Mouse (Mus musculus): ENCODE results near the gene Timm10. TPM values are rescaled to one million over a fixed set of nuclear protein-coding genes. Genes with fewer than 3 reads are reported as not detected.

Gene Timm10
- 78.9 and 86.0 TPM in 2 replicates for polyA plus RNA-seq (2015; fragmentation: Nextera tagmentation; extraction: Ambion mirVana)

DNA sequence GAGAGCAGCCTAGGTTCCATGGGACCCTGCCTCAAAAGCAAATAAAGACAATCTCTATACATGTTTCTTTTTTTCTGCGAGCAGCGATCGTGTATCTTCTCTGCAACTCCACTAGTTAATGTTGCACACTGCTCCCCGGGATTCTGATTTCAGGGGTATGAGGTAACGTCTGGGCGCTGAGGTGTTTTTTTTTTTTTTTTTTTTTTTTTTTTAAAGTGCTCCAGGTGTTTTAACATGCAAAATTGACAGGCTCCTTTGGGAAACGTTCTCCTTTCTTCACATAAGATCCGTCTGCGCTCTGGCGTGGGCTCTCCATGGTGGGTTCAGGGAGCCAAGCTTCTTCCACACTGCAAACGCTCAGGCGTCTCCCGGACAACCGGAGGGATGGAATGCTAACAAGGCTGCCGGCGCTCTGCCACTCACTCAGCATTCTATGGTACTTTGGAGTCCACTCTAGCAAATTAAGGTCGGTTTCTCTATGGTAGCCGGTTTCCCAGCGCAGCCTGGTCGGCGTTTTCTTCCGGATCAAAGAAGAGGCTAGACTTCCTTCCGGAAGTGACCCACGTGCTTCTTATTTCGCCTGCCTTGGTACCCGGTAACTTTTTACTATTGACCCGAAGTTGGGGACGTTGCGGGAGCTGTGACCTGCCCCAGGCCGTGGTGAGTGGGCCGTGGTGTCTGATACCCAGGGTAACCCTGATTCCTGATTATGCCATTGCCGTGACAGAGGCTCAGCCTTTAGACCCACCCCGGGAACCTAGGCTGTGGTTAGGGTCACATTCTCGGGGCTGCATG, at the start of gene Timm10:
Gene Timm10, plus strand, starts transcription at position 510 of the 795 bp plus-strand sequence.
- Histone ChIP-seq H3K27ac (replicated peaks) (peak within 1 kb of the TSS; percentile 66), H3K4me3 (replicated peaks) (peak within 1 kb of the TSS; percentile 97), H3K4me1 (peaks cover 14% of the 10 kb centered on the region), H3K9ac (replicated peaks) (peak within 1 kb of the TSS; percentile 62), H3K9me3 (replicated peaks) (no peaks in the 10 kb centered on the region), H3K36me3 (0 out of 2 replicates have a peak, but pooled peaks cover 7% of the 10 kb centered on the region), H3K4me2 (peak within 1 kb of the TSS; percentile 99), H3K27me3 (replicated peaks) (0 out of 2 replicates have a peak, but pooled peaks cover 1% of the 10 kb centered on the region)
- WGBS: under 1% methylated on average over 34 of the region's 34 CpGs
- ATAC-seq (ENCODE audit: low FRiP score): peak; percentile 93

DNA sequence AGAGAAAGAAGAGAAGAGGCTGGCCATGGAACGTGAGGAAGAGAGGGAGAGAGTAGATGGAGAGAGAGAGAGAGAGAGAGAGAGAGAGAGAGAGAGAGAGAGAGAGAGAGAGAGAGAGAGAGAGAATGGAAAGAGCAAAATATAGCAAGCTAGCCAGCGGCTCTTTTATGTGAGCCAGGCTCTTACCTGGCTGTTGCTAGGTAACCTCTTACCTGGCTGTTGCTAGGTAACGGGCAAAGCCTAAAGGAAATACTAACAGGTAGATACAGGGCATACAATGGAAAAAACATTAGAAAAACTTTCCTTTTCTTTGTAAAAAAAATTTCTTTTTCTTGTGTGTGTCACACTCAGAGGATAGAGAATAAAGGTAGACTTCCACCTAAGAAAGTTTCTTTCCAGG, 49.1 kb upstream of the Timm10 start:
- H3K4me3 ChIP-seq (replicated peaks): no peak overlapping the region
- no peaks in the 10 kb centered on the region for H3K27me3 ChIP-seq (replicated peaks)
- H3K36me3 ChIP-seq: no peaks in the 10 kb centered on the region
- WGBS: 63% methylated on average over 3 of the region's 3 CpGs
- no peaks in the 10 kb centered on the region for H3K9me3 ChIP-seq (replicated peaks)
- H3K9ac ChIP-seq (replicated peaks): no peak overlapping the region
- 0 out of 2 replicates have a peak, but pooled peaks have one; percentile 54 for ATAC-seq (ENCODE audit: low FRiP score)
- H3K4me1 ChIP-seq: peaks cover 10% of the 10 kb centered on the region
- no peak overlapping the region for H3K4me2 ChIP-seq
- H3K27ac ChIP-seq (replicated peaks): no peak overlapping the region

DNA sequence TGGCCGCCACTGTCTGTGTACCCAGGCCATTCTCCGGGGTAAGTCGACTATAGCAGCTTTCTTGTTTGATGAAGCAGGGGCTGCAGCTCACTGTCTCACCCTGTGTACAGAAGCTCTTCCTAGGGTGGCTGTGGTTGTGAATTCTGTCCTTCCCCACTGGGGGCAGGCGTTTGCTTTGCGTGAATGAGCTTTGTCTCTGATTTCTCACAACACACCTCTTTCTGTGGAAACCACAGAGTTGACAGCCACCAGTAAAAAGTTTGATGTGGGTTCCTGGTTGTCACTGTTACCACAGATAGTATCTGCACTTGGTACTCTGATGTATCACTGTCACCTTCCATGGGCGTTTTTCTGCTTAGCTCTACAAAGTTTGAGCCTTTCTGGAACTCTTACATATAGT, 47.6 kb upstream of the Timm10 start:
- ATAC-seq (ENCODE audit: low FRiP score): no peak
- H3K27ac ChIP-seq (replicated peaks): no peak overlapping the region
- H3K9me3 ChIP-seq (replicated peaks): no peaks in the 10 kb centered on the region

DNA sequence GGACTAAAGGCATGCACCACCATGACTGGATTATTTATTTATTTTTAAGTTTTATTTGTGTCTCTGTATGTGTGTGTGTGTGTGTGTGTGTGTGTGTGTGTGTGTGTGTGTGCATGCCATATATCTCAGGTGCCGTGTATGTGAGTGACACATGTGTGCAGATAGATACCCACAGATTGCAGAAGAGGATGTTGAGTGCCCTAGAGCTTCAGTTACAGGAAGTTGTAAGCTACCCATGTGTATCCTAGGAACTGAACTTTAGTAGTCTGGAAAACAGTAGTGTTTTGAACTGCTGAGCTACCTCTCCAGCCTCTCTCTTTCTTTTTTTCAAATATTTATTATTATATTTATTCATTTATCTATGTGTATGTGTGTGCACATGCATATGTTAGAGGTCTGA, 43.5 kb upstream of the Timm10 start:
- 81% methylated on average over 1 of the region's 1 CpGs for WGBS
- H3K9me3 ChIP-seq (replicated peaks): no peaks in the 10 kb centered on the region
- H3K36me3 ChIP-seq: no peaks in the 10 kb centered on the region
- H3K9ac ChIP-seq (replicated peaks): no peak overlapping the region
- H3K4me2 ChIP-seq: no peak overlapping the region
- H3K4me3 ChIP-seq (replicated peaks): no peak overlapping the region
- H3K4me1 ChIP-seq: no peaks in the 10 kb centered on the region
- H3K27me3 ChIP-seq (replicated peaks): no peaks in the 10 kb centered on the region
- ATAC-seq (ENCODE audit: low FRiP score): no peak
- H3K27ac ChIP-seq (replicated peaks): no peak overlapping the region

More for the DNA sequence above, 47.6 kb upstream of the Timm10 start:
- Histone ChIP-seq H3K4me1 (peaks cover 7% of the 10 kb centered on the region), H3K27me3 (replicated peaks) (no peaks in the 10 kb centered on the region), H3K9ac (replicated peaks) (no peak overlapping the region), H3K4me3 (replicated peaks) (no peak overlapping the region), H3K4me2 (no peak overlapping the region), H3K36me3 (no peaks in the 10 kb centered on the region)
- 66% methylated on average over 6 of the region's 6 CpGs for WGBS

GRCm38 (mm10) chr2:84783840-84784566, 42.8 kb upstream of the Timm10 start:
- 90% methylated on average over 3 of the region's 3 CpGs for WGBS
- no peak overlapping the region for H3K9ac ChIP-seq (replicated peaks)
- no peaks in the 10 kb centered on the region for H3K36me3 ChIP-seq
- H3K4me2 ChIP-seq: no peak overlapping the region
- H3K27me3 ChIP-seq (replicated peaks): no peaks in the 10 kb centered on the region
- no peak overlapping the region for H3K4me3 ChIP-seq (replicated peaks)
- H3K9me3 ChIP-seq (replicated peaks): no peaks in the 10 kb centered on the region
- no peaks in the 10 kb centered on the region for H3K4me1 ChIP-seq
- H3K27ac ChIP-seq (replicated peaks): no peak overlapping the region
- no peak for ATAC-seq (ENCODE audit: low FRiP score)

GRCm38 (mm10) chr2:84788316-84788715, 38.5 kb upstream of the Timm10 start:
- Histone ChIP-seq H3K9ac (replicated peaks) (no peak overlapping the region), H3K9me3 (replicated peaks) (no peaks in the 10 kb centered on the region), H3K27ac (replicated peaks) (no peak overlapping the region), H3K27me3 (replicated peaks) (no peaks in the 10 kb centered on the region), H3K36me3 (no peaks in the 10 kb centered on the region), H3K4me2 (no peak overlapping the region), H3K4me3 (replicated peaks) (no peak overlapping the region), H3K4me1 (no peaks in the 10 kb centered on the region)
- ATAC-seq (ENCODE audit: low FRiP score): no peak
- WGBS: 85% methylated on average over 3 of the region's 3 CpGs

- H3K4me3 ChIP-seq (replicated peaks): no peak overlapping the region
- ATAC-seq (ENCODE audit: low FRiP score): no peak
- H3K4me1 ChIP-seq: no peaks in the 10 kb centered on the region
- no peaks in the 10 kb centered on the region for H3K27me3 ChIP-seq (replicated peaks)
- no peak overlapping the region for H3K27ac ChIP-seq (replicated peaks)
- no peak overlapping the region for H3K9ac ChIP-seq (replicated peaks)
- WGBS: 50% methylated on average over 9 of the region's 9 CpGs
- H3K4me2 ChIP-seq: no peak overlapping the region
- H3K36me3 ChIP-seq: no peaks in the 10 kb centered on the region
- H3K9me3 ChIP-seq (replicated peaks): no peaks in the 10 kb centered on the region
Measured at GRCm38 (mm10) chr2:84790418-84790817, 36.4 kb upstream of the Timm10 start.

DNA sequence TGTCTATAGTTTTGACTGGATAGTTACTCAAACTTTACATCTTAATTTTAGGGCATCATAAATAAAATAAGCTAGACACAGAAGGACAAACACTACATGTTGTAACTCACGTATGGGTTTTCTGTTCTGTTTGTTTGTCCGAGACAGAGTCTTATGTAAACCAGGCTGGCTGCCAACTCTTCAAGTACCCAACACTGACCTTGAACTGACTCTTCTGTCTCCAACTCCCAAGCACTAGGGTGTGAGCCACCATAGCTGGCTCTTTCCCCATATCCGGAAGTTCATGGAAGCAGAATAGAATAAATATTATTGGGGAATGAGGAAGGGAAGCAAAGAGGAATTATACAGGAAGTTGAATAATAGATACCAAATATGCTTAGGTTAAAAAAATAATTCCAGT, 34.3 kb upstream of the Timm10 start:
- H3K4me1 ChIP-seq: no peaks in the 10 kb centered on the region
- no peak overlapping the region for H3K4me3 ChIP-seq (replicated peaks)
- 84% methylated on average over 3 of the region's 3 CpGs for WGBS
- H3K27me3 ChIP-seq (replicated peaks): no peaks in the 10 kb centered on the region
- H3K27ac ChIP-seq (replicated peaks): no peak overlapping the region
- no peaks in the 10 kb centered on the region for H3K9me3 ChIP-seq (replicated peaks)
- no peak overlapping the region for H3K9ac ChIP-seq (replicated peaks)
- no peaks in the 10 kb centered on the region for H3K36me3 ChIP-seq
- ATAC-seq (ENCODE audit: low FRiP score): no peak
- H3K4me2 ChIP-seq: no peak overlapping the region

GRCm38 (mm10) chr2:84793154-84793553, 33.6 kb upstream of the Timm10 start:
- no peaks in the 10 kb centered on the region for H3K9me3 ChIP-seq (replicated peaks)
- H3K4me3 ChIP-seq (replicated peaks): no peak overlapping the region
- no peaks in the 10 kb centered on the region for H3K27me3 ChIP-seq (replicated peaks)
- WGBS: 88% methylated on average over 3 of the region's 3 CpGs
- H3K9ac ChIP-seq (replicated peaks): no peak overlapping the region
- no peaks in the 10 kb centered on the region for H3K36me3 ChIP-seq
- ATAC-seq (ENCODE audit: low FRiP score): no peak
- H3K4me1 ChIP-seq: peaks cover 6% of the 10 kb centered on the region
- H3K4me2 ChIP-seq: no peak overlapping the region
- no peak overlapping the region for H3K27ac ChIP-seq (replicated peaks)

- no peaks in the 10 kb centered on the region for H3K36me3 ChIP-seq
- no peak for ATAC-seq (ENCODE audit: low FRiP score)
- H3K4me3 ChIP-seq (replicated peaks): no peak overlapping the region
- no peak overlapping the region for H3K9ac ChIP-seq (replicated peaks)
- H3K4me1 ChIP-seq: peaks cover 10% of the 10 kb centered on the region
- no peaks in the 10 kb centered on the region for H3K9me3 ChIP-seq (replicated peaks)
- H3K27me3 ChIP-seq (replicated peaks): no peaks in the 10 kb centered on the region
- no peak overlapping the region for H3K27ac ChIP-seq (replicated peaks)
- WGBS: 88% methylated on average over 3 of the region's 3 CpGs
- H3K4me2 ChIP-seq: no peak overlapping the region
Measured at GRCm38 (mm10) chr2:84793871-84794270, 32.9 kb upstream of the Timm10 start.

- Histone ChIP-seq H3K9ac (replicated peaks) (peak overlapping the region; percentile 64), H3K27ac (replicated peaks) (peak overlapping the region; percentile 66), H3K4me3 (replicated peaks) (peak overlapping the region; percentile 57), H3K36me3 (no peaks in the 10 kb centered on the region), H3K4me1 (peaks cover 15% of the 10 kb centered on the region), H3K9me3 (replicated peaks) (no peaks in the 10 kb centered on the region), H3K27me3 (replicated peaks) (no peaks in the 10 kb centered on the region), H3K4me2 (peak overlapping the region; percentile 97)
- 10% methylated on average over 13 of the region's 13 CpGs for WGBS
- peak; percentile 72 for ATAC-seq (ENCODE audit: low FRiP score)
Measured at GRCm38 (mm10) chr2:84797833-84798492, 28.8 kb upstream of the Timm10 start.
